Mouse (Mus musculus) midbrain, embryonic 15.5 days (tissue): Measurements from ENCODE around the gene Rtl5. TPM values are rescaled to one million over a fixed set of nuclear protein-coding genes. Genes with fewer than 3 reads are reported as not detected.

Source experiments
- ATAC-seq: fragments of 200-750 bp; cut with Nextera tagmentation; replicated peaks from 2 replicates; pipeline ENCODE4 v1.8.0; 2017; ENCODE audit warnings: moderate TSS enrichment
- H3K27ac ChIP-seq: fragments of 300-500 bp; sonication (generic); 2 replicates; pipeline ENCODE4 v1.5.1; 2015; ENCODE audit warnings: mild to moderate bottlenecking, inconsistent platforms
- H3K27me3 ChIP-seq: fragments of 300-500 bp; sonication (generic); replicated peaks from 2 replicates; pipeline ENCODE4 v1.6.1; 2015; ENCODE audit warnings: inconsistent platforms
- H3K36me3 ChIP-seq: fragments of 300-500 bp; sonication (generic); replicated peaks from 2 replicates; pipeline ENCODE4 v1.6.1; 2015; ENCODE audit warnings: inconsistent platforms
- H3K4me1 ChIP-seq: fragments of 300-500 bp; sonication (generic); 2 replicates; pipeline ENCODE4 v1.6.1; 2015; ENCODE audit warnings: inconsistent platforms
- H3K4me2 ChIP-seq: fragments of 300-500 bp; sonication (generic); 2 replicates; pipeline ENCODE4 v1.6.1; 2015; ENCODE audit warnings: inconsistent platforms, mild to moderate bottlenecking, moderate library complexity
- H3K4me3 ChIP-seq: fragments of 300-500 bp; sonication (generic); 2 replicates; pipeline ENCODE4 v1.5.1; 2015; ENCODE audit warnings: mild to moderate bottlenecking, inconsistent platforms
- H3K9ac ChIP-seq: fragments of 300-500 bp; sonication (generic); 2 replicates; pipeline ENCODE4 v1.6.1; 2015; ENCODE audit warnings: mild to moderate bottlenecking, inconsistent platforms
- H3K9me3 ChIP-seq: fragments of 300-500 bp; sonication (generic); 2 replicates; pipeline ENCODE4 v1.6.1; 2016; ENCODE audit warnings: inconsistent platforms
- WGBS: fragments of 180-500 bp; shearing (Covaris S2); methylation state at CpG from one replicate; pipeline ENCODE4 v1.1.7; 2015; ENCODE audit warnings: mixed read lengths; 5-methylcytosine and 5-hydroxymethylcytosine counted together
- polyA plus RNA-seq: library from polyadenylated mRNA; unstranded; fragments of >200 nt; fragmentation: Nextera tagmentation; extraction: Ambion mirVana; gene quantifications from 2 replicates; pipeline ENCODE4 v1.2.1, GENCODE M21; 2015

Gene Rtl5
- polyA plus RNA-seq, 1 experiment from 2014 or later = 11.6 TPM

DNA sequence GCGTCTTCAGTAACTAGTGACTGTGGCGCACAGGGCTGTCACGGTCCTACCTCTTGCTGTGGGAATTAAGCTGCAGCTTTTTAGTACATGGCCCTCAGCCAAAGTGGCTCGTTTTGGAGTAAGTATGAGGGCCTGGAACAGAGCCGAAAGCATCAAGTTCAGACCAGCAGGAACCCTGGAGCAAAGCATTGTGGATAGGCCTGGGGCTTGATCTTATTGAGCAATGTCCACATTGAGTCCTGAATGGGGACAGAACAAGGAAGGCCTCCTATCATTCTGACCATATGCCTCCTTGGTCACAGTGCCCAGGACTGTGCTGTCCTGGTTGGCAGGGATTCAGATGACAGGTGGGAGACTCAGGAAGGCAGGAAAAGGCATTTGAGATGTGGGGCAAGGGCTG lies 10.9 kb downstream of the Rtl5 start:
- no peak overlapping the region for H3K4me2 ChIP-seq
- no peaks in the 10 kb centered on the region for H3K36me3 ChIP-seq
- WGBS = 71% methylated on average over 5 of the region's 5 CpGs
- no peaks in the 10 kb centered on the region for H3K27me3 ChIP-seq
- H3K27ac ChIP-seq = no peak overlapping the region
- no peak overlapping the region for H3K4me3 ChIP-seq
- ATAC-seq = no peak
- no peak overlapping the region for H3K9ac ChIP-seq
- H3K4me1 ChIP-seq = peaks cover 8% of the 10 kb centered on the region
- no peaks in the 10 kb centered on the region for H3K9me3 ChIP-seq

DNA sequence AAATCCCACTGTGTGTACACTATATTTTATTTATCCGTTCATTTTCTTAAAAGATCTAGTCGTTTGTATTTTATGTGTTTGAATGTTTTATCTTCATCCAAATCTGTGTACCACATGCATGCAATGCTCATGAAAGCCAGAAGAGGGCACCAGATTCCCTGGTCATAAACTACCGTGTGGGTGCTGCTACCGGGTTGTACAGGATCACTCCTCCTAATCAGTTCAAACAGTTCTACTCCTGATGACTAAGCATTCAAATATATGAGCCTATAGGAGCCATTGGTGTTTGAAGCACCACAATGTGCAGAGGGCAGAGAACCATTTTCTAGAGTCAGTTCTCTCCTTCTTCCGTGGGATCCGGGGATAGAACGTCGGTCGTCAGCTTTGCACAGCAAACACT lies 11.7 kb downstream of the Rtl5 start:
- no peaks in the 10 kb centered on the region for H3K9me3 ChIP-seq
- no peak overlapping the region for H3K4me2 ChIP-seq
- peaks cover 4% of the 10 kb centered on the region for H3K4me1 ChIP-seq
- no peak overlapping the region for H3K4me3 ChIP-seq
- H3K9ac ChIP-seq = no peak overlapping the region
- no peak overlapping the region for H3K27ac ChIP-seq
- 65% methylated on average over 9 of the region's 9 CpGs for WGBS
- ATAC-seq = no peak
- H3K36me3 ChIP-seq = no peaks in the 10 kb centered on the region
- H3K27me3 ChIP-seq = no peaks in the 10 kb centered on the region

DNA sequence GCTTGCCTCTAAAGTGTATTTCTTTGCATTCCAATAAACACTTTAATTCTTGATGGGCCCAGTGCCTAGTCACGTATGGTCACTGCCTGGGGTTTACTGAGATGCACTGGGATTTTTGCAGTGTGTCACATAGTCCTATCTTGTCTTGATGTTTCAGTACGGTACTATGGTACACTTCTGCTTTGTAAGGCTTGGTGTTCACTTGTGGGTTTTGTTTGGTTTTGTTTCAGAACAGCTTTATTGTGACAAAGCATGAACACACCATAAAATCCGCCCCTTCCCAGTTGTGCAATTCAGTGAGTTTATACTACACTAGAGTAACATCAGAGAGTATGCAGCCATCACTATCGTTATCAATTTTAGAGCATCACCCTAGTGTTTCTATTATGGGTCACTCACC lies 17.1 kb downstream of the Rtl5 start:
- no peak overlapping the region for H3K9ac ChIP-seq
- H3K27me3 ChIP-seq = peaks cover 7% of the 10 kb centered on the region; the same call in 1 of the 2 replicates
- ATAC-seq = no peak
- H3K9me3 ChIP-seq = no peaks in the 10 kb centered on the region
- H3K4me2 ChIP-seq = no peak overlapping the region
- WGBS = 90% methylated on average over 4 of the region's 4 CpGs
- H3K27ac ChIP-seq = no peak overlapping the region
- no peaks in the 10 kb centered on the region for H3K36me3 ChIP-seq
- no peaks in the 10 kb centered on the region for H3K4me1 ChIP-seq
- no peak overlapping the region for H3K4me3 ChIP-seq

DNA sequence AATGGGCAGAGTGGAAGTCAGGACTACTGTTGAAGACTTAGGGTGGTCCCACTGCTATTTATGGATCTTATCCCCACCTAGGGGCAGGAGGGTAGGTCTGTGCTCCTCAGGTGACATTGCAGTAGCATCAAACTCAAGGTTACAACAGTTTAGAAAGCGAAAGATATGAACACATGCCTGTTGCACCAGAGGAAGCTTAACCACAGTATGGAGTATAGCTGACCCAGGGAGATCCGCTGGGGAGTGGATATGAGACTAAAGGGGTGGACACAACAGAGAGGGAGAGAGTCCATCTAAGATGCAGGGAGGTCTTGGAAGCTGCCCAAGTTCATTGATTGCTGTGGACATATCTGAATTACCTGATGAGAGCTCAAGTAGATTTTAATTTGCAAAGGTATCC lies 17.7 kb downstream of the Rtl5 start:
- no peaks in the 10 kb centered on the region for H3K9me3 ChIP-seq
- H3K27ac ChIP-seq = no peak overlapping the region
- no peaks in the 10 kb centered on the region for H3K4me1 ChIP-seq
- WGBS = 85% methylated on average over 2 of the region's 2 CpGs
- H3K36me3 ChIP-seq = no peaks in the 10 kb centered on the region
- H3K4me3 ChIP-seq = no peak overlapping the region
- no peak for ATAC-seq
- H3K4me2 ChIP-seq = no peak overlapping the region
- H3K27me3 ChIP-seq = peaks cover 7% of the 10 kb centered on the region; the same call in 1 of the 2 replicates
- no peak overlapping the region for H3K9ac ChIP-seq

DNA sequence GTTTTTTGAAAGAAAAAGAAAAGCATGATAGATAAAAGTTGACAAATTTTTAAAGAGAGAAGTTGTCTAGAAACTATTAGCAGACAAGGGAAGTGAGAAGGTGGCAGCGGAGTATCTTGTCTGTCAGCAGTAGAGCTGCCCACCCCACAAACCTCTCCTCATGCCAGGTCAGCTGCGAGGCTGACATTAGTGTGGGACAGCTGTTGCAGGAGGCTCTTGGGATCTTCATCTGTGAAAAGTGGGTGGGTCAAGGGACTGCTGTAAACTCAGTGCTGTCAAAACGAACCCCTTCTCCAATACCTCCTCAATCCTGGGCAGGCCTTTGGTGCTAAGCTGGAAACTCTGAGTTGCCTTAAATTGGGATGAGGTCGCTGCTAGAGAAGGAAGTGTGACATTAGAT lies 19.9 kb downstream of the Rtl5 start:
- WGBS = 84% methylated on average over 4 of the region's 4 CpGs
- H3K9ac ChIP-seq = no peak overlapping the region

DNA sequence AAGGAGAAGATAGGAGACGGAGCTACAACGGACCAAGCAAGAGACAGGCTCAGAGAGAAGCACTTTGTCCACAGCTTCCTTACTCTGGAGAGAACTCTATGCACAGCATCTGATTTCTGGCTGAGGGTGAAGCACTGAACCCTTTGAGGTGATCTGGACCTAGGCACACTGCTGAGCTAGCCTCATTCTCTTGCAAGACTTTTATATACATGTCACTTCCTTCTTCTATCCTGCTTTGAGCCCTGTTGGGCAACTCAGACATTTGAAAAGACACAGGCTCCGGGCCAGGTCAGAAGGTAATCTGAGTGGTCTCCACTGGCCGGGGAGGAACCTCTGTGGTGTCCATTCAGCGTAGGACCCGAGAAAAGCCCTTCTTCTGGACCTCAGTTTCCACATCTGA lies 20.6 kb downstream of the Rtl5 start:
- Histone ChIP-seq H3K9me3 (no peaks in the 10 kb centered on the region), H3K4me3 (no peak overlapping the region), H3K4me2 (no peak overlapping the region), H3K27ac (no peak overlapping the region), H3K4me1 (no peaks in the 10 kb centered on the region), H3K9ac (no peak overlapping the region), H3K36me3 (no peaks in the 10 kb centered on the region), H3K27me3 (peaks cover 7% of the 10 kb centered on the region; the same call in 1 of the 2 replicates)
- ATAC-seq = no peak
- 78% methylated on average over 6 of the region's 6 CpGs for whole genome bisulfite sequencing

More for the DNA sequence above, 19.9 kb downstream of the Rtl5 start:
- ATAC-seq = no peak
- Histone ChIP-seq H3K36me3 (no peaks in the 10 kb centered on the region), H3K27me3 (peaks cover 7% of the 10 kb centered on the region; the same call in 1 of the 2 replicates), H3K27ac (no peak overlapping the region), H3K9me3 (no peaks in the 10 kb centered on the region), H3K4me1 (no peaks in the 10 kb centered on the region), H3K4me3 (no peak overlapping the region), H3K4me2 (no peak overlapping the region)

DNA sequence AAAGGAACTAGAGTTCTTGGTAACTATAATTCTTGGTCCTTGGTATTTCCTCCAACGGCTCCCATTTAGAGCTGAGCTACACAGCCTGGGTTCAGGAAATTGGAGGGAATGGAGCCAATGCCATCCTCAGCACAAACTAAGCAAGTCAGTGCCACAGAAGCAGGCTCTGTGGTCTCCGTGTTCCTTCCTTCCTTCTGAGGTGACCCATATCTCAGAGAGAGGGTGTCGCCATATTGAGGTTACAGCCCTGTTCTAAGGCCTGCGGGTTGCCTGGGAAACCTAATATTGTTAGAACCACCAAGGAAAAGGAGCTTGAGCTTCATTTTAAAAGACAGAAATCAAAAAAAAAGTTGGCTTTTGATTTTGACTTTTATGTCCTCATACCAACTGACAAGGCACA lies 28.7 kb downstream of the Rtl5 start:
- H3K27ac ChIP-seq = no peak overlapping the region
- H3K9ac ChIP-seq = no peak overlapping the region
- no peaks in the 10 kb centered on the region for H3K36me3 ChIP-seq
- H3K4me3 ChIP-seq = no peak overlapping the region
- H3K9me3 ChIP-seq = no peaks in the 10 kb centered on the region
- no peaks in the 10 kb centered on the region for H3K4me1 ChIP-seq
- ATAC-seq = no peak
- WGBS = 86% methylated on average over 4 of the region's 4 CpGs
- peaks cover 9% of the 10 kb centered on the region; the same call in 1 of the 2 replicates for H3K27me3 ChIP-seq
- H3K4me2 ChIP-seq = no peak overlapping the region

DNA sequence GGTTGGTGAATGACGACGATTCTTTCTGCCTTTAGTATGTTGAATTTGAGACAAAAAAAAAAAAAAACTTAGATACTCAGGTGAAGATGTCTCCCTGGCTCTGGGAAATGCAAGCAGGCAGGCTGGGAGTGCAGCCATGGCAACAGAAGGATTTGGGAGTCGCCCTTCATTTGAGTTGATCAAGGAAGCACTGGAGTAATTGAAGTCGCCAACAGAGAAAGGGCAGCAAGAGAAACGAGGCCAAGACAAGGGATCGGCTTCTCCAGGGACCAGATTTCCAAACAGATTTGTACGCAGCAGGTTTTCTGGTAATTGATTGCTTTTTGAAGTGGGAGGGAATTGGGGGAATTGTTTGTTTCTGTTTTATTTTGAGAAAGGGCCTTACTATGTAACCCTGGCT lies 29.5 kb downstream of the Rtl5 start:
- H3K4me2 ChIP-seq = no peak overlapping the region
- no peak overlapping the region for H3K9ac ChIP-seq
- no peak overlapping the region for H3K27ac ChIP-seq
- H3K9me3 ChIP-seq = no peaks in the 10 kb centered on the region
- peaks cover 9% of the 10 kb centered on the region; the same call in 1 of the 2 replicates for H3K27me3 ChIP-seq
- 38% methylated on average over 7 of the region's 7 CpGs for WGBS
- H3K36me3 ChIP-seq = no peaks in the 10 kb centered on the region
- no peak for ATAC-seq
- no peaks in the 10 kb centered on the region for H3K4me1 ChIP-seq
- no peak overlapping the region for H3K4me3 ChIP-seq

DNA sequence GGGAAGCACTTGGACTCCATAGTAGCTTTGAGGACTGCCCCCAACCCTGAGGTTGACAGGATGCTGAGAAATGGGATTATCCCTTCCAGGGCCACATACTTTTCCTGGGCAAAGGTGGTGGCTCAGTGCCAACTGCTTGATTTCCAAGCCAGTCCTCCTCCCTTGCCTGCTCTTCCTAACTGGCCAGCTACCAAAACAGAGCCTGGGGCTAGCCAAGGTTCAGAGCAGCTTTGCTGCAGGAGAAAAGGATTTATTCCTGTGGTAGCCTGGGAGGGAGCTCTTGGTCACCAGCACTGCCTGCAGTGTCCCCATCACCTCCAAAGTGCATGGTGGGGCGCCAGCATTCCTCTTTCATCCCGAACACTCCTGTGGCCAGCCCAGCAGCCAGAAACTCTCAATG lies 33.6 kb downstream of the Rtl5 start:
- Histone ChIP-seq H3K27ac (no peak overlapping the region), H3K27me3 (peaks cover 12% of the 10 kb centered on the region; the same call in 1 of the 2 replicates), H3K9ac (no peak overlapping the region), H3K9me3 (no peaks in the 10 kb centered on the region), H3K36me3 (no peaks in the 10 kb centered on the region), H3K4me2 (no peak overlapping the region), H3K4me3 (no peak overlapping the region), H3K4me1 (no peaks in the 10 kb centered on the region)
- 70% methylated on average over 2 of the region's 2 CpGs for WGBS
- no peak for ATAC-seq

DNA sequence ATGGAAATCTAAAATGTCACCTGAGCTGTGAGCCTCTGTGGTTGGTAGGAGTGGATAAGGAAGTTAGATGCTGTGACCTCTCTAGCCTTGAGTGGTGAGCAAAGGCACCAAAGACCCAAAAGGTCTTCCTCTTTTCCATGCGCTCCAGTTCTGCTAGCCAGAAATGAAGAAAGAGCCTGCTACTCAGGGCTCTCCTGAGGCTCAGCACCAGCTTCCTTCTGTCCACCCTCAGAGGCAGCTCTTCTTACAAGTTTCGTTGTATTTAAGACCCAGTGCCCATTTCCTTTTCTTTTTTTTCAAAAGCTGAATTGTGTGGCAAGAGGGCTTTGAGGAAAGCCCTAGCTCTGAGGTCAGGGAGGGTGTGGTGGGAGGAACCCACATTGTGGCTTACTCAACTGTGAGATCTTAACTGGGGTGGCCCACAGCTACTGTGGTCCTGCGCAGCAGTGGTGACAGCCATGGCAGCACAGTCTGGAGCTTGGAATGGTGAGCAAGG lies 34.2 kb downstream of the Rtl5 start:
- no peak for ATAC-seq
- 64% methylated on average over 3 of the region's 3 CpGs for WGBS

DNA sequence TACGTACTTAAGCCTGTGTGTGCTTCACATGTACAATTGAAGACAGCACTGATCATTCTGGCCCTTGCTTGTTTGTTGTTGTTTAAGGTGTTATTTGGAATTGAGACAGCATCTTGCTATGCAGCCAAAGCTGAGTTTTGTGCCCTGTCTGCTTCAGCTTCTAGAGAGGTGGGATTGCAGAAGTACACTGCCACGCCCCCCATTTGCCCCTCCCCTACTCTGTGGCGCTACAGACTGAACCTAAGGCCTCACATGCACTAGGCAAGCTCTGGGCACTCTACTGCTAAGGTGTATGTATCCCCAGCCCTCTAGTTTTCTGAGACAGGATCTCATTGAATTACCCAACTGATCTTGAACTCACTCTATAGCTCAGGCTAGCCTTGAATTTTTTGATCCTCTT lies 35.4 kb downstream of the Rtl5 start:
- no peak for ATAC-seq
- H3K36me3 ChIP-seq = no peaks in the 10 kb centered on the region
- H3K9ac ChIP-seq = no peak overlapping the region
- H3K4me2 ChIP-seq = no peak overlapping the region
- WGBS = 65% methylated on average over 3 of the region's 3 CpGs
- H3K4me3 ChIP-seq = no peak overlapping the region
- no peaks in the 10 kb centered on the region for H3K9me3 ChIP-seq
- H3K27me3 ChIP-seq = peaks cover 12% of the 10 kb centered on the region; the same call in 1 of the 2 replicates
- peaks cover 4% of the 10 kb centered on the region; the same call in 1 of the 2 replicates for H3K4me1 ChIP-seq
- no peak overlapping the region for H3K27ac ChIP-seq

More for the DNA sequence above, 34.2 kb downstream of the Rtl5 start:
- H3K4me1 ChIP-seq = no peaks in the 10 kb centered on the region; the same call in 1 of the 2 replicates
- H3K27me3 ChIP-seq = peaks cover 12% of the 10 kb centered on the region; the same call in 1 of the 2 replicates
- no peak overlapping the region for H3K4me3 ChIP-seq
- no peak overlapping the region for H3K9ac ChIP-seq
- no peak overlapping the region for H3K27ac ChIP-seq
- no peaks in the 10 kb centered on the region for H3K36me3 ChIP-seq
- H3K9me3 ChIP-seq = no peaks in the 10 kb centered on the region
- H3K4me2 ChIP-seq = no peak overlapping the region

DNA sequence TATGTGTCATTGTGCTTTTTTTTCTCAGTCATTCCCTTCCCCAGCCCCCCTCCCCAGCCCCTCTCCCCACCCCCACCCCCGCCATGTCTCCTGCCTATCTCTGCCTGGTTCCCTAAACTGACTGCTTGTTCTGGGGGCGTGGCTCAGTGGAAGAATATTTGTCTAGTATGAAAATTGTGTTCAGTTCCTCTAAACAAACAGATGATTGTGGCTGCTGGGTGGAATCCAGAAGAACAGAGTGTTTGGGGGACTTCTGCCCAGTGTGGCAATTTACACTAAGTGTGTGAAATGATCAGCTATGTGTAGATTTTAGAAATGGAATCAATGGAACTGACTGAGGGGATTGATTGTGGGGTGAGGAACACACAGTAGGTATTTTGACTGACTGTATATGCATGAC lies 37.5 kb downstream of the Rtl5 start:
- ATAC-seq = no peak
- Histone ChIP-seq H3K4me3 (no peak overlapping the region), H3K27me3 (peaks cover 6% of the 10 kb centered on the region; the same call in 1 of the 2 replicates), H3K9ac (no peak overlapping the region), H3K4me2 (no peak overlapping the region), H3K36me3 (no peaks in the 10 kb centered on the region), H3K27ac (no peak overlapping the region), H3K4me1 (peaks cover 4% of the 10 kb centered on the region; the same call in 1 of the 2 replicates), H3K9me3 (no peaks in the 10 kb centered on the region)
- 88% methylated on average over 2 of the region's 2 CpGs for WGBS

DNA sequence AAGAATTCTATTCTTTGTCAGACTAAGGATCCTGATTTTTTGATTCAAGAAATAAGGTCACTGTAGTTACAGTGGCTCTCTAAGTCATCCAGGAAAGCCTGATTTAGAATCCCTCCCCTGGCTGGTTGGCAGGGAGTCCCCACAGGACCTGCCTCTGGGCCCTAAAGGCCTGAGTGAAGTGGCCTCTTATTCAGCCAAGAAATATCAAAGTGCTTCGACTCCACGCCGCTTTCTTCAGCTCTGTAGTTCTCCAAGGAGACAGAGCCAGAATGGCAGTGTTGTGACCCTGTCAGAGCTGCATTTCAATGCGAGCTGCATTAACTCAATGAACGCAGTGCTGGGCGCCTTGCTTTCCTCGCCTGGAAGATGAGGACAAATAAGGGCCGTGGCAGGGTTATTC lies 38.7 kb downstream of the Rtl5 start:
- Histone ChIP-seq H3K27ac (no peak overlapping the region), H3K4me3 (no peak overlapping the region), H3K27me3 (peaks cover 6% of the 10 kb centered on the region; the same call in 1 of the 2 replicates), H3K9me3 (no peaks in the 10 kb centered on the region), H3K4me2 (no peak overlapping the region), H3K36me3 (no peaks in the 10 kb centered on the region), H3K9ac (no peak overlapping the region), H3K4me1 (peaks cover 4% of the 10 kb centered on the region; the same call in 1 of the 2 replicates)
- 44% methylated on average over 8 of the region's 8 CpGs for WGBS
- no peak for ATAC-seq
